Mouse (Mus musculus) gastrocnemius, postnatal 14 days (tissue): Measurements from ENCODE around the gene Nsun4. TPM values are rescaled to one million over a fixed set of nuclear protein-coding genes. Genes with fewer than 3 reads are reported as not detected.

Source experiments
- DNase-seq: peaks from one replicate; pipeline ENCODE4 v3.0.0; 2021; ENCODE audit warnings: mixed read lengths
- intact Hi-C: fragments of 180-260 bp; cut with DNase I; formaldehyde crosslinking; loops from one replicate; pipeline ENCODE4 v1.15.1; 2025; ENCODE audit warnings: low total_unique reads
- total RNA-seq, 2 experiments: library from RNA; stranded (reverse); gene quantifications; 2 replicates each; pipeline ENCODE4 v1.2.3; 2021

Nsun4 gene
- total RNA-seq, 2 experiments from 2014 or later = 12.7 to 13.9 TPM

DNA sequence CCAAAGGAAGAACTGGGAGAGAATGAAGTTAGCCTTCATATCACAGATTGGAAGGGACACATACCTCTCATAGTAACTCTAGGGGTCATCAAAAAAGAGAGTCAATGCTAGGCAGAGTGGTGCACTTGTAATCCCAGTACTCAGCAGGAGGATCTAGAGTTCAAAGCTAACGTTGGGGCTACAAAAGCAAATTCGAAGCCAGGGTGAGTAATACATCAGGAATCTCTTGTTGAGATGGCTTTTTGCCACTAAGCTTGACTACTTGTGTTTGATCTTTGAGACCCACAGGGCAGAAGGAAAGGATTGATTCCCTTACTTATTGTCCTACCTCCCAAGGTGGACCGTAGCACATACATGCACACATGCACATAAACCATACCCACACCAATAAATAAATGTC is 4.5 kb downstream of the Nsun4 start:
- intact Hi-C loops = no loop called here

GRCm38 (mm10) chr4:116048130-116048920 is 5.4 kb downstream of the Nsun4 start:
- peak; percentile 42 for DNase-seq
- intact Hi-C loops = no loop called here

More for the DNA sequence above, 4.5 kb downstream of the Nsun4 start:
- DNase-seq = no peak

GRCm38 (mm10) chr4:116047681-116048080 is 6.0 kb downstream of the Nsun4 start:
- intact Hi-C loops = no loop called here
- no peak for DNase-seq

DNA sequence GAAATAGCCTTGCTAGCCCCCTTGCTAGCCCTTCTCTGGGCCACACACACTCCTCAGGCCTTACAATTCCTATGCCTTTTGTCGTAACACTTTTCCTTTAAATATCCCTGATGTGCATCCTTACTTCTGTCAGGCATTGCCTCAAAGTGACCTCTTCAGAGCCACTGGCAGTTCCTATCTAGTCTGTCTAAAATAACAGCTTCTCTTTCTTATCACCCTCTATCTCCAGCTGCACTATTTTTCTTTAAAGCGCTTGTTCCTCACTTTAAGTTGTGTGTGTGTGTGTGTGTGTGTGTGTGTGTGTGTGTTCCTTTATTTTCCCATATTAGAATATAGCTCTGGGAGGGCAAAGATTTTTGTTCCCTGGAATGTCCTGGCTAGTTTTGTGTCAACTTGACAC is 7.1 kb downstream of the Nsun4 start:
- DNase-seq = no peak
- intact Hi-C loops = no loop called here

- intact Hi-C loops = no loop called here
- DNase-seq = no peak
These were observed 11.5 kb downstream of the Nsun4 start for GRCm38 (mm10) chr4:116042186-116042585.

DNA sequence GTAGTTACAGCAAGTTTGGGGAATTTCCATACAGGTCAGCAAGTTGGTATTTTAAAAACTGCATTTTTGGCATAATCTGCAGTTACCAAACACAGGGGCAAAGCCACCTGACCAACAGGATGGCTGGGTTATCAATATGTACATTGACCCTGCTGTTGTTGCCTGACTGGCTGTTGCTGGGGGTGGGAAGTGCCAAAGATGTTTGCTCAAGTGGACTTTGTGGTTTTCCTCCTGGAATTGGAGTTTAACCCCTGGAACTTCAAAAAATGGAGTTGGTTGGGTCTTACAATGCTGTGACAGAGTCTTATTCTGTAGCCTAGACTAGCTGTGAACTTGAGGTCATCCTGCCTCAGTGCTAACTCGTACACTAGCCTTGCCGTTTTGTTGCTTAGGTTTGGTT is 13.2 kb downstream of the Nsun4 start:
- no peak for DNase-seq
- intact Hi-C loops = no loop called here

DNA sequence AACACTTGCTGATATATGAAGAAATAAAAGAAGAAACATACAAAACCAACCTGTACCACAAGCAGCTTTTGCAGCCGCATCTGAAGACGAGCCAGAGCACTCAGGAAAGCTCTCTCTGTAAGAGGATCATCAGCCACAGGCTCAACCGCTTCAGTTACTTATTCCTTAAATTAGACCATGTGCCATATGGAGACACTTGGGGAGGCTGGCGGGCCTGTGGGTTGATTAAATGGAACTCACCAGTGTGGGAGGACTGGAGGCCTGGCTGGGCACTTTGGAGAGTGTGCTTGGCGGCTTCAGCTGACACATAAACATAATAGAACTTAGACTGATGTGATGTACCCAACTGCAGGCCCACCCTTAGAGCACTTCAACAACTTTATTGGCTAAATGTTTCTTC is 20.3 kb downstream of the Nsun4 start:
- DNase-seq = no peak
- intact Hi-C loops = no loop called here

- intact Hi-C loops = no loop called here
- no peak for DNase-seq
These were observed 20.8 kb downstream of the Nsun4 start for GRCm38 (mm10) chr4:116032906-116033305.

- DNase-seq = no peak
- intact Hi-C loops = no loop called here
These were observed 35.6 kb downstream of the Nsun4 start, which contains the start of gene Faah for GRCm38 (mm10) chr4:116017902-116018746. TSS of gene Faah (minus strand) at chr4:116017926.

GRCm38 (mm10) chr4:116017300-116017901 is 36.3 kb downstream of the Nsun4 start:
- DNase-seq = peak; percentile 64
- intact Hi-C loops = no loop called here

- intact Hi-C loops = no loop called here
- no peak for DNase-seq
These were observed 36.8 kb downstream of the Nsun4 start for GRCm38 (mm10) chr4:116016862-116017299.

DNA sequence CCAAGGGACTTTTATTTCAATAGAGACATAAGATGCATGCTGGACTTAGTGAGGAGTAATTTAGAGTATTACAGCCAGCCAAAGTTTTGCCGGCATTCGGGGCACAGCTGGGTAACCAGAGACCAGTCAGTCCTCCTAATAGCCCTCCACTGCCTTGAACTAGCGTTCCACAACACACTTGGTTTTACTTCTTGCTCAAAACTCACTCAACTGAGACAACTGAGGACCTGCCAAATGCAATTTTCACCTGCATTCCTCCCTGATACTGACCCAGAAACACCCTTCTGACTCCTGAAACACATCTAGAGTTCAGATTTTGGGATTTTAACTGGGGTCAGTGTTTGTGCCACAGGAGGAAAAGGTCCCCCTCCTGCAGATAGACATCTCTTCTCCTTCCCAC is 37.3 kb downstream of the Nsun4 start:
- intact Hi-C loops = no loop called here
- no peak for DNase-seq

- DNase-seq = no peak
- intact Hi-C loops = no loop called here
These were observed 37.7 kb downstream of the Nsun4 start for GRCm38 (mm10) chr4:116015996-116016395.

DNA sequence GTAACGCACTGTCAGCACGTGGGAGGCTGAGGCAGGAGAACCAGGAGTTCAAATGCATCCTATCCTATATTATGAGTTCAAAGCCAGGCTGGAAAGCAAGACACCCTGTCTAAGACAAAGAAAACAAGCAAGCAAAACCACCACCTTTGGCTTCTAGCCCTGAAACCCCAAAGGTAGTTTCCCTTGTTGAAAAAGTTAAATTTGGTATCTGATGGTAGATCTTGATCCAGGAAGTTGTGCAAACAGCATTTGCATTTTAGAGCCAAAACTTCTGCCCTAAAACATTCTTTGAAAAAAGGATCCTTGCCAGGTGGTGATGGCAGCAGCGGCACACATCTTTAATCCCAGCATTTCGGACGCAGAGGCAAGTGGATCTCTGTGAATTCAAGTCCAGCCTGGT is 38.2 kb downstream of the Nsun4 start:
- intact Hi-C loops = no loop called here
- DNase-seq = no peak

- no peak for DNase-seq
- intact Hi-C loops = no loop called here
These were observed 43.5 kb downstream of the Nsun4 start for GRCm38 (mm10) chr4:116010186-116010585.

DNA sequence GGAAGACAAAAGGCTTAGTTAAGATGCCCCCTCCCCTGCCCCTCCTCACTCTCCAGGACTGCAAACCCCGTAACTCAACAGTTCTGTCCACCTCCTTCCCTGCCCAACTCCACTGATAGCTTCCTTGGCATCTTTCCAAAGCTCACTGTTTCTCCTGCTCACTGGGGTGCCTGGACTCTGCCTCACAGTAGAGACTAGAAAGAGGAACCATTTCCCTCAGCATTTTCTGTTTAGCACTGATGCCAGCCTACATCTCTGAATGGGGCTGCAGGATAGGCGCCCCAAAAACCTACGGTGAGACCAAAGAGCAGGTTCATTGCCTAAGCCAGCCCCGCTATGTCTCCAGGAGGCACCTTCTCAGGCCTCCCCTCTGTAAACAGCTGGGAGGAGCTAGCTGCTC is 52.5 kb downstream of the Nsun4 start:
- intact Hi-C loops = no loop called here
- no peak for DNase-seq

DNA sequence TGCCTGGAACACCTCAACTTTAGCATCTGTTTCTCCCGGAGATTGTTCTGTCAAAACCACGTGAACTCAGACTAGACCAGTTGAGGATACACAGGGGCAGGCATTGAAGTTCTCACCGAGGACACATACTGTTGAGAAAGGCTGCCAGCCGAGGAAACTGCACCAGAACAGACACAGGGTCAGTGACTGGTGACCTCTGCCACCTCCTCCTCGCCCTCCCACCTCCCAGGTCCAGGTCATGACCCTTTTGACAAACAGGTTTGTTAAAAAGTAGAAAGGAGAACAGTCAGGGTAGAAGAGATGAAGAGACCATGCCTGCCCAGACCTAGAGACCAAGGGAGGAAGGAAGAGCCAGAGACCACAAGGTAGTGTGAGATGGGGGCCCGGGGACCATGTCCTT is 53.0 kb downstream of the Nsun4 start:
- no peak for DNase-seq
- intact Hi-C loops = no loop called here

- intact Hi-C loops = no loop called here
These were observed 56.9 kb downstream of the Nsun4 start for GRCm38 (mm10) chr4:115996729-115997128.

DNA sequence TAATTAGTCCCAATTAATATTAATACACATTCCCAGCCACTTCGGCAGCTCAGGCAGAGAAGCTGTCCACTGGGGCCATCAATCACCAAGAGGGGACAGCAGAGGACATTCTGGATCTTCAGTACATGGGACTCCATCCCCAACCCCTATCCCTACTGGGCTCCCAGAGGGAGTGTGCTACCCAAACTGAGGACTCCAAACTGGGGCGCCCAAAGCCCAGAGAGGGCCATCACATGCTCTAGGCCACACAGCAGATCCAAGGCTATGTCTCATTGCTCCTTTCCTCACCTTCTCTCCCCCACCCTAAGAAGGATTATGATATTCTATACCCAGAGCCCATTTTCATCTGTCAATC is 58.3 kb downstream of the Nsun4 start:
- intact Hi-C loops = no loop called here
- no peak for DNase-seq

More at GRCm38 (mm10) chr4:115996729-115997128, 56.9 kb downstream of the Nsun4 start:
- DNase-seq = no peak

DNA sequence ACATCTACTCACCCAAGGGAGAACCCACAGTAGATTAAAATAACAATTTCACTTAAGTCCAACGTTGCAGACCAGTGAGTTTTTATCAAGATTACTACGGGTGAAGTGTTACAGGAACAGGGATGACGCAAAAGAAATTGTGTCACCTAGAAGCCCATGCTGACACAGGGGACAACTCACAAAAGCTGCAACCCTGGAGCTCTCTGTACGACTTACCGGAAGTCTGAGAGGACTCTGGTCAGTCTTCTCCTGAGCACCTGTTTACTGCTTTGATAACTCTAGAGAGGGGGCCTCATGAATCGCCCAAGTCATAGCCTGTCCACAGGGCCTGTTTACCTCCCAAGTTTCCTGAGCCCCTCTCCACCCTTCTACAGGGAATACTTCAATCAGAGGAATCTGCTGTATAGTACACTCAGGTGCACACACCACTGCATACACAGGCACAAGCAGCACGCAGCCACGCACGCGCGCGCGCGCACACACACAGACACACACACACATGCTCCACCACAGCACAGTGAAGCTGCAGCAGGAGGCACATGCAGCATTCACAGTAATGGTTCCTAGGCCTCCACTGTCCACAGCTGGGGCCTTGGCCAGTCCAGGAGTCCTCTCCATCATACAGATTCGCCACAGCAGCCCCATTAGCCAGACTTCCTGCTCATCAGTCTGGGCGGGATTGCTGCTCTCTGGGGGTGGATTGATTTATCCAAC is 58.9 kb downstream of the Nsun4 start:
- intact Hi-C loops = no loop called here

More for the DNA sequence above, 58.9 kb downstream of the Nsun4 start:
- DNase-seq = no peak
